22 mouse cellular contexts compared by ENCODE assay signal in genomic region chr5:36876777-36877396, GRCm38 (mm10). TPM values are rescaled to one million over a fixed set of nuclear protein-coding genes. Genes with fewer than 3 reads are reported as not detected.
DNase-seq lines count a peak whose midpoint lies in the region; ATAC-seq lines count a peak whose summit lies in the region.
"Had no signal": no experiment of that assay in that cellular context is flagged by ENCODE, and none has a peak within 500 bp of the region (broad histone marks: within the 10 kb centered on the region; RNA-seq: fewer than 3 reads in every experiment).

No protein-coding gene starts in this region.

- peaks cover 21% of the 10 kb centered on the region for H3K4me1 ChIP-seq in hindbrain, embryonic 10.5 days (replicated peaks)
- H3K4me1 ChIP-seq in hindbrain, embryonic 12.5 days: 0 out of 2 replicates have a peak, but pooled peaks cover 3% of the 10 kb centered on the region
- H3K4me1 ChIP-seq: embryonic facial prominence, embryonic 15.5 days; heart, embryonic 12.5 days; intestine, embryonic 15.5 days; liver, embryonic 12.5 days had no signal

- intact Hi-C loops in left cerebral cortex, postnatal 4 days (cut with DNase I): no loop called here
- intact Hi-C loops in left cerebral cortex, postnatal 36 days (cut with DNase I): no loop called here

- H3K4me3 ChIP-seq in hindbrain, embryonic 10.5 days: no peak overlapping the region
- H3K4me3 ChIP-seq in hindbrain, embryonic 12.5 days: no peak overlapping the region
- H3K4me3 ChIP-seq: embryonic facial prominence, embryonic 15.5 days; heart, embryonic 12.5 days; intestine, embryonic 15.5 days; liver, embryonic 12.5 days had no signal

- DNase-seq in hindbrain, embryonic 10.5 days (ENCODE audit: low spot score): no peak
- peak; percentile 78 for DNase-seq in left cerebral cortex, postnatal 4 days
- no peak for DNase-seq in left cerebral cortex, postnatal 36 days (ENCODE audit: low spot score in 2 of 2)
- peak; percentile 93 for DNase-seq in brain, adult 2 months (ENCODE audit: low read depth, low spot score)
- peak; percentile 42 to 69 for DNase-seq in cerebellum, postnatal 14 days
- DNase-seq in kidney, adult 8-10 months: no peak
- DNase-seq: adrenal gland, postnatal 14 days; embryo, embryonic 11 days; heart, postnatal 36 days; layer of hippocampus, postnatal 36 days; lung, embryonic 14.5 days had no signal

- H3K9me3 ChIP-seq in hindbrain, embryonic 10.5 days: no peaks in the 10 kb centered on the region
- no peaks in the 10 kb centered on the region for H3K9me3 ChIP-seq in hindbrain, embryonic 12.5 days (replicated peaks)
- H3K9me3 ChIP-seq: embryonic facial prominence, embryonic 15.5 days; intestine, embryonic 15.5 days; liver, embryonic 12.5 days had no signal

- ATAC-seq in hindbrain, embryonic 12.5 days (ENCODE audit: low FRiP score): no peak
- ATAC-seq in erythroid progenitor cell, adult 5-6 weeks (replicated peaks; ENCODE audit: low FRiP score, poor library complexity, severe bottlenecking): no peak
- ATAC-seq: activated CD4-positive, CD25-positive, alpha-beta regulatory T cell, adult 4 months; intestine, embryonic 15.5 days; liver, embryonic 12.5 days had no signal

- 48% methylated on average over 7 of the region's 7 CpGs for WGBS in hindbrain, embryonic 10.5 days
- 48% methylated on average over 7 of the region's 7 CpGs for WGBS in hindbrain, embryonic 12.5 days

- peak overlapping the region; percentile 43 for H3K27ac ChIP-seq in hindbrain, embryonic 10.5 days
- no peak overlapping the region for H3K27ac ChIP-seq in hindbrain, embryonic 12.5 days
- H3K27ac ChIP-seq: embryonic facial prominence, embryonic 15.5 days; intestine, embryonic 15.5 days; liver, embryonic 12.5 days; macrophage; stomach, postnatal 0 days had no signal

- H3K36me3 ChIP-seq in hindbrain, embryonic 10.5 days: no peaks in the 10 kb centered on the region
- no peaks in the 10 kb centered on the region for H3K36me3 ChIP-seq in hindbrain, embryonic 12.5 days
- H3K36me3 ChIP-seq: embryonic facial prominence, embryonic 15.5 days; heart, embryonic 12.5 days; intestine, embryonic 15.5 days; liver, embryonic 12.5 days had no signal

- H3K4me2 ChIP-seq in hindbrain, embryonic 12.5 days (replicated peaks): no peak overlapping the region
- H3K4me2 ChIP-seq: embryonic facial prominence, embryonic 15.5 days; heart, embryonic 12.5 days; intestine, embryonic 15.5 days; liver, embryonic 12.5 days; lung, embryonic 14.5 days had no signal

- H3K27me3 ChIP-seq in hindbrain, embryonic 10.5 days (ENCODE audit: insufficient read depth, poor library complexity, severe bottlenecking): peaks cover 45% of the 10 kb centered on the region
- peaks cover 23% of the 10 kb centered on the region for H3K27me3 ChIP-seq in hindbrain, embryonic 12.5 days

- H3K9ac ChIP-seq in hindbrain, embryonic 12.5 days: no peak overlapping the region
- H3K9ac ChIP-seq: embryonic facial prominence, embryonic 15.5 days; heart, embryonic 12.5 days; intestine, embryonic 15.5 days; liver, embryonic 12.5 days; lung, embryonic 14.5 days had no signal

RNA-seq across cellular contexts. Expression of gene Ppp2r2c, which starts 8.6 kb away (rescaled TPM):
- 1.1 and 1.6 TPM in 2 replicates for polyA plus RNA-seq in hindbrain, embryonic 10.5 days (2016; fragmentation: Nextera tagmentation; extraction: Ambion mirVana)
- 7.6 and 8.0 TPM in 2 replicates for polyA plus RNA-seq in hindbrain, embryonic 12.5 days (2016; fragmentation: Nextera tagmentation; extraction: Ambion mirVana)
- 100 to 1,000 TPM; 271 to 272 TPM for total RNA-seq in left cerebral cortex, postnatal 4 days (2021)
- 100 to 1,000 TPM; 464 to 526 TPM for total RNA-seq in left cerebral cortex, postnatal 36 days (2021)
- not detected in 2 replicates for total RNA-seq in erythroid progenitor cell, adult 5-6 weeks (2015; ENCODE audit: low replicate concordance)
- total RNA-seq in erythroid progenitor cell, adult 5-6 weeks (2017; ENCODE audit: low replicate concordance): not detected in 2 replicates
- total RNA-seq: granulocyte monocyte progenitor cell, adult 5-6 weeks had no signal
- polyA plus RNA-seq: activated CD4-positive, CD25-positive, alpha-beta regulatory T cell, adult 4 months; kidney, embryonic 16.5 days; macrophage had no signal

RNA-seq across cellular contexts. Expression of gene Man2b2, which starts 46.4 kb away (rescaled TPM):
- polyA plus RNA-seq in hindbrain, embryonic 10.5 days (2016; fragmentation: Nextera tagmentation; extraction: Ambion mirVana): 16.6 and 17.7 TPM in 2 replicates
- 16.1 and 16.7 TPM in 2 replicates for polyA plus RNA-seq in hindbrain, embryonic 12.5 days (2016; fragmentation: Nextera tagmentation; extraction: Ambion mirVana)
- 10 to 100 TPM; 13.3 to 13.6 TPM for total RNA-seq in left cerebral cortex, postnatal 4 days (2021)
- total RNA-seq in left cerebral cortex, postnatal 36 days (2021): 10 to 100 TPM; 29.6 to 30.6 TPM
- 7.2 and 14.3 TPM in 2 replicates for total RNA-seq in erythroid progenitor cell, adult 5-6 weeks (2015; ENCODE audit: low replicate concordance)
- total RNA-seq in erythroid progenitor cell, adult 5-6 weeks (2017; ENCODE audit: low replicate concordance): 2.7 and 3.8 TPM in 2 replicates

Comparison
In these comparisons a context has a peak if more than half of its experiments do, and no peak if none do; other contexts are left out.
1. DNase-seq: peak in left cerebral cortex, postnatal 4 days (single experiment), brain, adult 2 months (single experiment) and cerebellum, postnatal 14 days (2 of 2); none in hindbrain, embryonic 10.5 days (single experiment), left cerebral cortex, postnatal 36 days (0 of 2) and kidney, adult 8-10 months (0 of 2).
2. RNA of gene Ppp2r2c, which starts 8.6 kb away (total RNA-seq): 464 to 526 TPM in left cerebral cortex, postnatal 36 days and 271 to 272 TPM in left cerebral cortex, postnatal 4 days; not detected in erythroid progenitor cell, adult 5-6 weeks; every median in the first group is over 100 times any median in the second.